Mouse (Mus musculus) hindbrain, embryonic 14.5 days (tissue): ENCODE measurements at regions not wholly inside any gene's neighbourhood (a gene's known extent, or its start where the extent isn't known, plus 50 kb on each side); places are given as distances from the start of the nearest gene placed in this dataset.
A peak's percentile ranks its signal among the peaks of the same experiment; 100 is the strongest.

ENCODE experiments used
- ATAC-seq: fragments of 200-750 bp; cut with Nextera tagmentation; 2 replicates; pipeline ENCODE4 v1.8.0; 2017; ENCODE audit warnings: moderate number of reproducible peaks, mild to moderate bottlenecking, moderate TSS enrichment, moderate library complexity; ENCODE audit not compliant: low FRiP score
- DNase-seq: peaks from one replicate; pipeline ENCODE4 v3.0.0-alpha.2; 2015; ENCODE audit warnings: low spot score
- H3K27ac ChIP-seq: fragments of 300-500 bp; sonication (generic); 2 replicates; pipeline ENCODE4 v1.5.1; 2014; ENCODE audit warnings: mild to moderate bottlenecking, moderate library complexity
- H3K27me3 ChIP-seq: fragments of 300-500 bp; sonication (generic); 2 replicates; pipeline ENCODE4 v1.6.1; 2014; ENCODE audit warnings: mild to moderate bottlenecking, low read length, mixed read lengths; ENCODE audit not compliant: control insufficient read depth, insufficient read depth
- H3K36me3 ChIP-seq: fragments of 300-500 bp; sonication (generic); replicated peaks from 2 replicates; pipeline ENCODE4 v1.6.1; 2014; ENCODE audit not compliant: control insufficient read depth, insufficient read depth
- H3K4me1 ChIP-seq: fragments of 300-500 bp; sonication (generic); replicated peaks from 2 replicates; pipeline ENCODE4 v1.6.1; 2014; ENCODE audit warnings: antibody characterized with exemption, low read length, mixed read lengths; ENCODE audit not compliant: control insufficient read depth, insufficient read depth
- H3K4me2 ChIP-seq: fragments of 300-500 bp; sonication (generic); replicated peaks from 2 replicates; pipeline ENCODE4 v1.6.1; 2014; ENCODE audit warnings: mild to moderate bottlenecking, moderate library complexity
- H3K4me3 ChIP-seq: fragments of 300-500 bp; sonication (generic); replicated peaks from 2 replicates; pipeline ENCODE4 v1.5.1; 2014; ENCODE audit warnings: mild to moderate bottlenecking, low read length
- H3K9ac ChIP-seq: fragments of 300-500 bp; sonication (generic); 2 replicates; pipeline ENCODE4 v1.6.1; 2014
- H3K9me3 ChIP-seq: fragments of 300-500 bp; sonication (generic); 2 replicates; pipeline ENCODE4 v1.6.1; 2016; ENCODE audit warnings: low read length; ENCODE audit not compliant: control insufficient read depth
- WGBS: fragments of 180-500 bp; shearing (Covaris S2); extraction: QIAGEN DNeasy Blood & Tissue Kit; methylation state at CpG from one replicate; pipeline ENCODE4 v1.1.7; 2014; 5-methylcytosine and 5-hydroxymethylcytosine counted together

- Histone ChIP-seq H3K9ac (no peak overlapping the region), H3K4me1 (peaks cover 2% of the 10 kb centered on the region; the same call in 1 of the 2 replicates), H3K27ac (no peak overlapping the region), H3K36me3 (no peaks in the 10 kb centered on the region), H3K4me2 (no peak overlapping the region), H3K27me3 (no peaks in the 10 kb centered on the region), H3K4me3 (no peak overlapping the region), H3K9me3 (no peaks in the 10 kb centered on the region)
- ATAC-seq (no peak), DNase-seq (no peak)
- WGBS: 94% methylated on average over 4 of the region's 4 CpGs
Observed at GRCm38 (mm10) chr19:14373996-14374395, 223.9 kb downstream of the Tle4 start.

DNA sequence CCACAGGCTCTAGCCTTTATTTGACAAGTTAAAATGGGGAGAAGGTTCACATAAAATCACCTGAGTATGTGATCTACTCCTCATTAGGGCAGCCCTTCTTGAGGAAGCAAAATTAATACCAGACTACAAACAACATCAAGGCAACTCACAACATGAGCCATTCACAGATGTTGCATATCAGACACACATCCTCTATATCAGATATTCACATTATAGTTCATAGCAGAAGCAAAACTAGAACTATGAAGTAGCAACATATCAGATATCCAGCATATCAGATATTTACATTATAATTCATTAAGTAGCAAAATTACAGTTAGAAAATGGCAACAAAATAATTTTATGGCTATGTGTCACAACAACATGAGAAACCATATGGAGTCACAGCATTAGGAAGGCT lies 217.0 kb downstream of the Tle4 start:
- Histone ChIP-seq H3K4me2 (no peak overlapping the region), H3K36me3 (no peaks in the 10 kb centered on the region), H3K4me1 (no peaks in the 10 kb centered on the region), H3K27me3 (no peaks in the 10 kb centered on the region), H3K9me3 (no peaks in the 10 kb centered on the region), H3K9ac (no peak overlapping the region), H3K4me3 (no peak overlapping the region), H3K27ac (no peak overlapping the region)
- ATAC-seq (no peak), DNase-seq (no peak)

DNA sequence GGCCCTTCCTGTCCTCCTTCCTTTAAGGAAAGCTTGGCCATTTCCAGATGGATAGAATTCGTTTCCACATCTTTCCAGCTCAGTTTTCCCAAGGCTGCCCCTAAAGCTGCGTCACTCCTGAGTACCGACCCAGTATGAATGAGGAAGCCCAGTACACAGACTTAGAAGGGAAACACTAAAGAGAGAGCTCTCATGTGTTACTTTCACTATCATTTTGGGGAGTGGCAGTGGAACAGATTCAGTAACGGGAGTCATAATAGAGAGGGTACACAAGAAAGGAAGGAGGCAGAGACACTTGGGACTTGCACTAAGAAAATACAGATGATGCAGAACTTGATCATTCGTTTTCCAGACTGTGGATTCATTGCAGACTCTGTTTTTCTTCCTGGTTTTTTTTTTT lies 210.1 kb downstream of the Tle4 start:
- 85% methylated on average over 5 of the region's 5 CpGs for WGBS
- no peak overlapping the region for H3K4me2 ChIP-seq
- H3K27me3 ChIP-seq: no peaks in the 10 kb centered on the region
- no peak overlapping the region for H3K9ac ChIP-seq
- ATAC-seq (no peak), DNase-seq (no peak)
- H3K27ac ChIP-seq: no peak overlapping the region
- H3K4me3 ChIP-seq: no peak overlapping the region
- H3K36me3 ChIP-seq: no peaks in the 10 kb centered on the region
- H3K9me3 ChIP-seq: no peaks in the 10 kb centered on the region
- H3K4me1 ChIP-seq: no peaks in the 10 kb centered on the region

DNA sequence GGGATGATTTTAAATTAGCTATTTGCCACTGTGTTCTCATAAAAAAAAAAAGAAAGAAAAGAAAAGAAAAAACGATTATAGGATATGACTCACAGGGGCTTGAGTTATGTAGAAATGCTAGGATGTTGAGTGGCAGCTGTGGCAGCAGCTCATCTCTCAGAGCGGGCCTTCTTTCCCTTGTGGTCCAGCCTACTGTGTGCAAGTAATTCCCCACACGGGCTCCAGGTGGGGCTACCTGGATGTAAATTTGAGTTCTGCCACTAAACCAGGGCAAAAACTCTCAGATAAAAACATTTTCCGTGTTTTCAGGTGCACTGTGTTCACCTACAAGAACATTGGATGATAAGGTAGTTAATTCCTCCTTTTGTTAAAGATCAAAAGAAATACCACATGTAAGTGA lies 209.3 kb downstream of the Tle4 start:
- ATAC-seq (no peak), DNase-seq (no peak)
- Histone ChIP-seq H3K9me3 (no peaks in the 10 kb centered on the region), H3K9ac (no peak overlapping the region), H3K27me3 (no peaks in the 10 kb centered on the region), H3K4me2 (no peak overlapping the region), H3K4me3 (no peak overlapping the region), H3K27ac (no peak overlapping the region), H3K36me3 (no peaks in the 10 kb centered on the region), H3K4me1 (no peaks in the 10 kb centered on the region)
- WGBS: 43% methylated on average over 4 of the region's 4 CpGs

- H3K27me3 ChIP-seq: no peaks in the 10 kb centered on the region
- no peaks in the 10 kb centered on the region for H3K4me1 ChIP-seq
- H3K36me3 ChIP-seq: no peaks in the 10 kb centered on the region
- H3K9me3 ChIP-seq: no peaks in the 10 kb centered on the region
- no peak for ATAC-seq
- no peak overlapping the region for H3K4me2 ChIP-seq
- no peak overlapping the region for H3K9ac ChIP-seq
- peak; percentile 43 for DNase-seq
- WGBS: 65% methylated on average over 6 of the region's 6 CpGs
- no peak overlapping the region for H3K4me3 ChIP-seq
- no peak overlapping the region for H3K27ac ChIP-seq
Observed at GRCm38 (mm10) chr19:14389881-14390837, 207.7 kb downstream of the Tle4 start.

DNA sequence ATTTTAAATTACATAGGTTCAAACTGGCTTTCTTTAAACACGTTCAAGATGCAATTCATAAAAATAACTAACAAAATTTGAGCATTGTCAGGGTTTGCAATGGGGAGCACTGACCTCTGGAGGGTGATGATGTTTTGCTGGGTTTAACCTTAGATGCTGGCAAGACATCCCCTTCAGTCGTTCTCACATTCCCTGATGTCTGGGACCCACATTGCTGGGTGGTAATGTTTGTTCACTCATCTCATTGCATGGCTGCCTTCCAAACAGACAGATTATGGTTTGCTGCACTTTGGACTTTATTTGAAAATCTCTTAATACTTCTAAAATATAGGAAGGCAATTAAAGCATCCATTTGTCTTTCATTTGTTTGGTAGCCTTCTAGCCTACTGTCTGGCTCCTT lies 206.9 kb downstream of the Tle4 start:
- H3K27me3 ChIP-seq: no peaks in the 10 kb centered on the region
- 63% methylated on average over 2 of the region's 2 CpGs for WGBS
- H3K27ac ChIP-seq: no peak overlapping the region
- H3K4me2 ChIP-seq: no peak overlapping the region
- DNase-seq (no peak), ATAC-seq (no peak)
- no peaks in the 10 kb centered on the region for H3K4me1 ChIP-seq
- H3K4me3 ChIP-seq: no peak overlapping the region
- no peak overlapping the region for H3K9ac ChIP-seq
- no peaks in the 10 kb centered on the region for H3K9me3 ChIP-seq
- H3K36me3 ChIP-seq: no peaks in the 10 kb centered on the region
